Mouse (Mus musculus) right cerebral cortex, postnatal 4 days (tissue): ENCODE data around the gene Zbtb44.

ENCODE experiments used
- DNase-seq: peaks from one replicate; pipeline ENCODE4 v3.0.0-alpha.2; 2022

The Zbtb44 gene

DNA sequence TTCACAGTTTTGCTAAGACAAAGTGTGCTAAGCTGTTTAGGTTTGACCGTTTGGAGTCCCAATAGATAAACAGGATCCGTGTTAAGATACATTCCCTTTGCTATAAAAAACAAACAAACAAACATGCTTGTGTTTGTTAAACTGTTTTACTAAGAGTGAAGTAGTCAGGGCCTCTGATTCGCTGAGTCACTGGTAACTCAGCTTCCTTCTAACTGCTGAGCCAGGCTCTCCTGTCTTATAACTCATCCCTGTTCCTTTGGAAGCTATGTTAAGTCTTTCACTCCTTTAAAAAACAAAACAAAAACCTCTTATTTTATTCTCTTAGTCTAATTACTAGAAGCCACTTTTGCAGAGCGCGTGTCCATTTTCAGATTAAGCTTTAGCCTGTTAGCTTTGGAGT, 41.8 kb downstream of the Zbtb44 start:
- no peak for DNase-seq

GRCm38 (mm10) chr9:31073797-31074196, 43.4 kb downstream of the Zbtb44 start:
- no peak for DNase-seq

DNA sequence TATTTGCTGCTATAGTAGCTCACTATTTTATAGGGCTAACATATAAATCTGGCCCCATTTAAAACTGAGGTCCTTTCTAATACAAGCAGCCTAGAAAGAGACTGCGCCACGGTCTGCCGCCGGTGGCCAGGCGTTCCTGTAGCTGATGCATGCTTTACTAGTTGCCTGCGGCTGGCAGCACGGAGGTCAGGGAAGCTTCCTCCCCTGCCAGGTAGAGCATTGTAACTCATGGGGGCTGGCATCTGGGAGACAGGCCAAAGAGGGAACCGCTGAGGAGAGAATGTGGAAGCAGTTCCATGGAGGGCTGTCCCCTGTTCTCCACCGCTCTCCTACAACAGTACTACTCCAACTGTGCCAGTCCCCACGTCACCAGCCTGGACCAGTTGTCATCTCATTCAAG, 44.4 kb downstream of the Zbtb44 start:
- no peak for DNase-seq

GRCm38 (mm10) chr9:31080726-31081125, 50.3 kb downstream of the Zbtb44 start:
- DNase-seq: no peak

GRCm38 (mm10) chr9:31082054-31082666, 51.7 kb downstream of the Zbtb44 start:
- peak; percentile 84 for DNase-seq

GRCm38 (mm10) chr9:31082771-31083170, 52.3 kb downstream of the Zbtb44 start:
- no peak for DNase-seq

DNA sequence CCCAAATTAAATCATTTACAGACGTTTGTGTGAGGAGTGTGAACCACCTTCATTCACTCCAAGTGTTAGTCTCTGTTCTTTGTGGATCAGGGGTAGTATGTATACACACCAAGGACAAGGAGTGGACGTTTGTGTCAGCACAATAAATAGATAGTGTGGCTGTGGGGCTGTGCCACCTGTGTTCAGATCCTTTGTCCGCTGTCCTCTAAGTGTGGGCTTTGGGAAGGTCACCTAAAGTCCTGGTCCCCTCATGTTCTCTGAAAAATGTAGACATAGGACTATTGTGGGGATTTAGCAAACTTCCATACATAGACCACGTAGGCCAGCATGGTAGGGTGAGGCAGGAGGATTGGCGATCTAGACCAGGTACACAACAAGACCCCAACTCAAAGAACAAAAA, 55.1 kb downstream of the Zbtb44 start:
- DNase-seq: no peak

- peak; percentile 87 for DNase-seq
Observed at GRCm38 (mm10) chr9:31086085-31086753, 55.8 kb downstream of the Zbtb44 start.

DNA sequence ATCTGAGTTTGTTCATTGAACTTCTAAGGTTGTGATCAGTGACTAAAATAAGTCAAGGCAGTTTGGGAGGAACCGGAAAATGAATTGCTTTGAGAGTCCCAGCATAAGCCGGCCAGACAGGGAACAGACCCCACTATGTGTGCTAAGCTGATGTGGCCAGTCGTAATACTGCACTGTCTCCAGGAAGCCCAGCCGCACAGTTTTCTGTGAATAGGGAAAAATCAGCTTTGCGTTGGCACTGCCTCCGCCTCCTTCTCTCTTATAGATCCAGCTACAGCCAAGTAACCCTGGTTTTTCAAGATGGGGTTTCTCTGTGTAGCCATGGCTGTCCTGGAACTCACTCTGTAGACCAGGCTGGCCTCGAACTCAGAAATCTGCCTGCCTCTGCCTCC, 56.3 kb downstream of the Zbtb44 start:
- no peak for DNase-seq

DNA sequence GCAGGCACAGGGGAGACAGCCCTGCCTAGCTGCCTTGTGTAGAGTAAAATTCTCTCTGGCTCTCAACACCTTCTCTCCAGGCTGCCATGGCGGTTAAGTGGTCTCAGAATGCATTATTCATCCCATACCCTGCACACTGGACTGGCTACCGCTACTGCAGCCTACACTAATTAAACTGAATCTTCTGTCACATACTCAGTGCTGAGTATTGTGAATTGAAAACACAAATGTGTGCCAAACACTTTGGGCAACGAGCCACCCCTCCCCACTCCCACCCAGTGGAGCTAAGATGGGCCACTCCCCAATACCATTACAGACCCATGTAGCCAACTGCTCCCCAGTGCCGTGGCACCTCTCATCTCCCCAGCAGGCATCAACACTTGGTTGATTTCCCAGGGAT, 57.0 kb downstream of the Zbtb44 start:
- peak; percentile 49 for DNase-seq

DNA sequence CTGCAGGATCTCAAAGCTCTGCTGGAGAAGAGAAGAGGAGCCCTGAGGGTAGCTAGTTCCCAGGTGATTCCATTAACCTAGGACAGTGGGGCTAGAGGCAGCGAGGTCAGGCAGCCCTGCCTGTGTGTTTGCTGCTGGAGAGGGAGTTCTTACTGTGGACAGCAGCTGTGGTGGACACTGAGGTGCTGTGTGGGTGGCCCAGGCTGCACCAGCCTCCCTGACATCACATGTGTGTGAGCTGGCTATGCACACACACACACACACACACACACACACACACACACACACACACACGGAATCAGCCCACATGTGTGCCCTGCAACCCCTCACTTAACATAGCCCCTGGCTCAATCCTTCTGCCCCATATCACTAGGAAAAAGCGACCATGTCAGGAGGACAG, 57.7 kb downstream of the Zbtb44 start:
- DNase-seq: no peak

- DNase-seq: no peak
Observed at GRCm38 (mm10) chr9:31088883-31089282, 58.4 kb downstream of the Zbtb44 start.

DNA sequence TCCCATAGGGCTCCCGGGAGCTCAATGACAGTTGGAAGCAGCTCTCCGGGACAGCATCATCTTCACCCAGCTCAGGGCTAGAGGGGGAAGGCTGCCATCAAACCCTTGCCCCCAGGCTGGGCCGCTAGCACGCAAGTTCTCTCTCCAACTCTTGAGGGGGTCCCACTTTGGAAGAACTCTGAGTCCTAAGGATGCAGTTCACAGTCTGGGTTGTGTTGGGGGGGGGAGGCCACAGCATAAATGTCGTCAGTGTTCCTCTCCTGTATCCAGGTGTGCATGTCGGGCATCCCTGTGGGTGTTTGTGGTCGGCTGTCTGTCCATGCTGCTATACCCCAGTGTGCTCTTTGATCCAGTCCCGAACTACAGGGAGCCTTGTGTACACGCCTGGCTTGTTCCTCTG, 59.1 kb downstream of the Zbtb44 start:
- DNase-seq: no peak

DNA sequence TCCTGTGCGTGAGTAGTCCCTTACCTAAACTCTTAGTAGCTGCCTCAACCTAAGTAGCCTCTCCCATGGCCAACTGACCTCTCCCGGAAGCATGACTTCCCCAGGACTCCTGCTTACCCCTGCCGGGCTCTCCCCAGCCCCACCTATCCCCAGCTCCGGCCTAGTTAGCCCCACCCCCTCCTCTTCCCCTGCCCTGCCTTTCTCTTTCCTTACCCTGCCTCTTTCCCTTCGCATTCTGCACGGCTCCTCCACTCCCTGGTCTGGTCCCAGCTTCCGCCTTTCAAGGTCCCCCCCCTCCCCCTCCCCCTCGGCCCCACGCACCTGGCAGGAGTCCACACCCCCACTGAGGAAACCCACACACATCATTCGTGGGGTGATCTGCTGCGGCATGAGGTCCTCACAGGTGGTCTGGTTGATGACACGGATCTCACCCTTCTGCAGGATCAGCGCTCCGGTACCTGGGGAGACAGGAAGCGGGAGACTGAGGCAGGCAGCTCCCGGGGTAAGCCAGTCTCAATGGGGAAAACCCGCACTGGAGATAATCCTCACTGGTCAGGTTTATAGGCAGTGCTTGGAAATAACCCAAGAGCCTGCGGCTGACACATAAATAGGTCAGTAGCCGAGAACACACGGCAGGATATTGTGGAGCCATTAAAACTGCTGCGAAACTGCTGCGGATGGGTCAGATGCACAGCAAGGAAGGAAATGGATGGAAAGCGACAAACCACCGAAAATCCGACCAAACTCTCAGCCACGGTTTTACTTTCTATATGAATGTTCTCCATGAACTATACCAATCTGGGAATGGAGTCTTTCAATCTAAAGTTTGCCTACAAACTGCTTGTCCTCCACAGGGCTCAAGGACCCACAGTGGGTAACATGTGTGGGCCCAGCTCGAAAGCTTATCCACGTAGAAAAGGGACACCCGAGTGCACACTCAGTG, 59.9 kb downstream of the Zbtb44 start:
- DNase-seq: no peak

- no peak for DNase-seq
Observed at GRCm38 (mm10) chr9:31091162-31091581, 60.7 kb downstream of the Zbtb44 start.

DNA sequence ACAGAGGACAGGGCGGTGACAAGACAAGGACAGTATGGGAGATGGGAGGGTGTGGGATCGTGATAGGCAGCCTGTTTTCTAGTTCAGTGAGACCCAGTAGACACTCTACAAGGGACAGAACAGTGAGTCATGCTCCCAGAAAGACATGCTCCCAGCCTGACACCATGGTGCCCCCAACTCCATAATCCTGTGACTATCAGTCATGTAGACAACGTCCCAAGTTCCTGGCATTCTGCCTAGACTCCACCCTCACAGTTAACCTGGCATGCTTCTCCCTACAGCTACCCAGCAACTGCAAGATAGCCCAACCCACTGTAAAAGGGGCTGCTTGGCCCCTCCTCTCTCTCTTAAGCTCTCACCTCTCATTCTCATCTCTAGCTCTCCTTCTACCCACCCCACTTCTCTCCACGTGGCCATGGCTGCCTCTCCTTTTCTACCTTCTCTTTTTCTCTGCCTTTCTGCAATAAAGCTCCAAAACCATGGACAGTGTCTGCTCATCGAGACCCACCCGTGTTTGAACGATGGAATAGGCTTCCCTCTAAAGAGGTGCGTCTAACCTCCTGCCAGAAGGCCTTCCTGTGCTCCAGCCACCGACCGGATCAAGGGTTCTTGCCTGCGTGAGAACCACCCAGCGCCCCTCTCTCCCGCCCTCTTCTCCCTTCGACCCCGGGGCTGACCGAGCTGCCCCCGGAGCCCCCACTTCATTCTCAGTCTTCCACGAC, 61.8 kb downstream of the Zbtb44 start:
- DNase-seq: no peak

GRCm38 (mm10) chr9:31092833-31093195, 62.4 kb downstream of the Zbtb44 start:
- DNase-seq: no peak

DNA sequence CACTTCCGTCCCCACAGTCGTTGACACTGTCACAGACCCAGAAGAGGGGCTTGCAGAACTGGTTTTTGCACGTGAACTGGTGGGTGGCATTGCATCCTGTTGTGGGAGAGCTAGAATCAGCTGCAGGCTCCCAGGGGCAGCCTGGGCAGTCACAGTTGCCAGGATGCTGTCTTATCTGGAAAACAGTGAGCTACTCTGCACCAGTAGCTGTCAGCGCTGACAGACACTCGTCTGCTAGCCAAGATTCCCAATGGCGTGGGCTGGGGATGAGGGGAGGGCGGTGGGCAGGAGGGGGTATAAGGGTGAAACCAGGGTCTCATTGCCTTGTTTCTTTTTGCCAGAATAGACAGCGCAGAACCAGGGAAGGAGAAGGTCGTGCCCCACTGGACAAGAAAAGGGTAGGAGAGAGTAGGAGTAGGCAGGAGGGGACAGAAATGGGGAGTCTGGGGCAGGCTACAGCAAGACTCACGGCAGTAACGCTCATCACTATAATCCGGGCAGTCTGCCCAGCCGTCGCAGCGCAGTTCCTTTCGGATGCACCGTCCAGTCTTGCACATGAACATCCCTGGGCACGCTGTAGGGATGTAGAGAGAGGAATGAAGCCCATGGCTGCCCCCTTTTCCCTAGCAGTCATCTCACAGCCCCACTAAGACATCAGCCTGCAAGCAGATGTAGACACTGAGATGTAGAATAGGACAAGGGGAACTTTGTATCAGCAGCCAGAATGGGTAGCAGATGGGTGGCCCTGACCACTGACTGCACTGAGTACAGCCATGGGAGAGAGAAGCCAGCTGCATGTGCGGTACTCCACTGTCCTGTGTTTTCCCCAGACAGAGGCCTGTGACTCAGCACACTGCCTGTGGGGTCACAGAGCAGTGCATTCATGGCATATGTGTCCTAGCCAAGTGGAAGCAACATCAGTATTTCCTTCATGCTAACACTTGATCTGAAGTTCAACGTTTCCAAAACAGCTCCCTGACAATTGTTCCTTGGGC, 66.9 kb downstream of the Zbtb44 start:
- DNase-seq: no peak

DNA sequence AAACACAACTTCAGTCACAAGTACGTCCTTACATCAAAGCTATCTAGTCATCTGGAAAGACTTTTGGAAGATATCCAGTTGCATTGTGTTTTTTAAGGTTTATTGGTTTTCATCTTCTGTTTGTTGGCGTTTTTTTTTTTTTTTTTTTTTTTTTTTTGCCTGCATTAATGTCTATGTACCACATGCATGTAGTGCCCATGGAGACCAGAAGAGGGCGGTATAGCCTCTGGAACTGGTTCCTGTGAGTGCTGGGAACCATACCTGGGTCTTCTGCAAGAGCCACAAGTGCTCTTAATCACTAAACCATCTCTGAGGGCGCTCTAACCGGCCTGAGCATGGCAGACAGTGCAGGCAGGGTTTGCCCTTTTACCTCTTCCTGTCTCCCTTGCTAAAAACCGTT, 67.7 kb downstream of the Zbtb44 start:
- DNase-seq: no peak

DNA sequence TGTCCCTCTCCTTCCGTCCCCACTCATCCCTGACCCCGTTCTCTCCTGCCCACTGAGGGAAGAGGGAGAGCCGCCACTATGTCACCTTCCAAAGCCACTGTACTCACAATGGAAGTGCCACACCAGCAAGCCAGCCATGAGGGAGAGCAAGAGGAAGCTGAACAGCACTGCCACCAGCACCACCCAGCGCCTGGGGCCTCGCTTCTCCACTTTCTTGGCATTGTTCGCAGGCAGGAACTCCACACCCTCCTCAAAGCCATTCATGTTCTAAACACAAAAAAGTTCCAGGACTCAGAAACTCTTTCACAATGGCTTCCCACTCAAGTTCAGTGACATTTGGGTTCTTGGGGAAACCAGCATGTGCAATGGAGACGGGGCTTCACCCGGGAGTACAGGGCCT, 78.0 kb downstream of the Zbtb44 start:
- no peak for DNase-seq

DNA sequence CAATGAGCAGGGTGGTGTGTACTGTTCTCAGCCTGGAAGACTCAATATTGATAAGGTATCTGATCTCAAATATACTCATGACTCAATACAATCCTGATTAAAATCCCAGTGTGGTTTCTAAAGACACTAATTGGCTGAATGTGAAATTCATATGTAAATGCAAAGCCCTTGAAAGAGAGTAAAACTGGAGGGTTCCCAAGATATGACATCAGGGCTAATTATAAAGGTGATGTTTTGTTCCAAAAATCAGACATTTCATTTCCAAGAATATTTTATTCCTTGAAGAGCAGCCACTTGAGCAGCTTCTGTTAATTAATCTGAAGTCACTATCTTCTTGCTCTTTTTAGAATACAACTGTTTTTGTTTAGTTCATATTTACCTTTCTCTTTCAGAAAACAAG, 85.1 kb downstream of the Zbtb44 start:
- no peak for DNase-seq

DNA sequence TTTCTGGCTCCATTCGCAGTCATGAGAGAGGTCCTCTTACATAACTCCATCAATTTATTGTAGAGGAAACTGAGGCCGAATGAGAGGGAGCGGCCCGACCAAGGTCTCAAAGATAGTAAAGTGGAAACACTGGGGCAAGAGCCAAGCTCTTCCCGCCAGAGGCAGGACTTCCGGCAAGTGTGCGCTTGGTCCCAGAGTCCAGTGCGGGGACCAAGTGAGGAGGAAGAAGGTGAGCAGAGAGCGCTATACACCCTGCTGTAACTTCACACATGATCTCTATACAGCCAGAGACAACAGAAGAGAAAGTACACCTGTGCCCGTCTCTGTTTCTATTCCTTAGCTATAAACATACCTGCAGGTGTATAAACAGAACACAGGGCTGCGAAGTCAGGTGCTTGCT, 86.6 kb downstream of the Zbtb44 start:
- DNase-seq: no peak
